Mouse (Mus musculus) C2C12 (cell line): ENCODE data around the gene Pole. TPM values are rescaled to one million over a fixed set of nuclear protein-coding genes. Genes with fewer than 3 reads are reported as not detected.

Experiments
- H3K27me3 ChIP-seq: one replicate; pipeline ENCODE4 v1.6.1; 2011; ENCODE audit not compliant: control insufficient read depth, insufficient read depth, insufficient read length
- H3K36me3 ChIP-seq: one replicate; pipeline ENCODE4 v1.6.1; 2011; ENCODE audit not compliant: control insufficient read depth, insufficient read depth
- H3K4me3 ChIP-seq: one replicate; pipeline ENCODE4 v1.5.1; 2011; ENCODE audit warnings: mild to moderate bottlenecking, control low read depth; ENCODE audit not compliant: poor library complexity, insufficient read depth, severe bottlenecking
- H3K79me2 ChIP-seq: one replicate; pipeline ENCODE4 v1.6.1; 2011; ENCODE audit not compliant: control insufficient read depth, insufficient read depth
- H3K79me3 ChIP-seq: one replicate; pipeline ENCODE4 v1.6.1; 2011; ENCODE audit warnings: low read depth, control low read depth
- H3ac ChIP-seq: one replicate; pipeline ENCODE3; 2011; ENCODE audit warnings: low read depth; ENCODE audit not compliant: control insufficient read depth, insufficient read length
- CEBPB ChIP-seq: IDR thresholded peaks from one replicate; pipeline ENCODE4 v1.6.1; 2011; ENCODE audit warnings: low read depth, mild to moderate bottlenecking, control low read depth, moderate library complexity
- CTCF ChIP-seq: IDR thresholded peaks from one replicate; pipeline ENCODE4 v1.5.1; 2011; ENCODE audit not compliant: control insufficient read depth, insufficient read depth, insufficient read length
- FOSL1 ChIP-seq: IDR thresholded peaks from one replicate; pipeline ENCODE4 v1.8.0; 2011; ENCODE audit warnings: mild to moderate bottlenecking, low read length; ENCODE audit not compliant: poor library complexity, insufficient read depth, severe bottlenecking
- MAX ChIP-seq: IDR thresholded peaks from one replicate; pipeline ENCODE4 v1.6.1; 2011; ENCODE audit warnings: mild to moderate bottlenecking, control low read depth
- MYOD1 ChIP-seq: IDR thresholded peaks from one replicate; pipeline ENCODE4 v1.6.1; 2011; ENCODE audit warnings: low read depth; ENCODE audit not compliant: control insufficient read depth, insufficient read length
- MYOG ChIP-seq: IDR thresholded peaks from one replicate; pipeline ENCODE4 v1.6.1; 2011; ENCODE audit not compliant: control insufficient read depth, insufficient read length; ENCODE audit errors: extremely low read depth
- USF1 ChIP-seq: IDR thresholded peaks from one replicate; pipeline ENCODE4 v1.6.1; 2011; ENCODE audit warnings: low read depth, mild to moderate bottlenecking, control low read depth, moderate library complexity
- polyA plus RNA-seq: library from polyadenylated mRNA; unstranded; fragments of >200 nt; fragmentation: generic; extraction: Trizol; gene quantifications from one replicate; pipeline ENCODE4 v1.2.1, GENCODE M21; 2012; ENCODE audit warnings: missing spikeins

Gene Pole
- polyA plus RNA-seq, 1 experiment: 17.4 TPM

DNA sequence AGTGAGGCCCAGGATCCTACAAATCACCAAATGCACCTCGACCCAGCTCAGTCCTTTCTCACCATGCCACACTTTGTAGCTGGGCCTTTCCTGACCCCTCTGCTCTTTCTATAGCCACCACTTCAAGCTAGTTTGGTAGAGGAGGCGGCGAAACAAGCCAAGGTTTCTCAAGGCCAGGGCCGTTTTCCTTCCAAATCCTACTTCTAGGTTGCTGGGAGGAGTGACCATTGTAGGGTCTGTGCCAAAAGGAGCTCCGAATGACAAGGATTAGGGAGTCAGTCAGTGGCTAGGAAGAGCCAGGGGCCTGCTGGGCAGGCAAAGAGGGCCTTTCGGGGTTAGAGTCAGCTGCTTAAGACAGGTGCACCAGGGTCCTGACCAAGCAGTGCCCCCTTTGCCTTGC is 98.4 kb downstream of the Pole start:
- no peaks in the 10 kb centered on the region for H3K79me3 ChIP-seq
- TF ChIP-seq CEBPB (no peak), CTCF (no peak), MAX (no peak)
- H3K4me3 ChIP-seq: no peak overlapping the region
- no peaks in the 10 kb centered on the region for H3K79me2 ChIP-seq
- H3K27me3 ChIP-seq: no peaks in the 10 kb centered on the region
- H3K36me3 ChIP-seq: no peaks in the 10 kb centered on the region
- H3ac ChIP-seq: no peak overlapping the region

DNA sequence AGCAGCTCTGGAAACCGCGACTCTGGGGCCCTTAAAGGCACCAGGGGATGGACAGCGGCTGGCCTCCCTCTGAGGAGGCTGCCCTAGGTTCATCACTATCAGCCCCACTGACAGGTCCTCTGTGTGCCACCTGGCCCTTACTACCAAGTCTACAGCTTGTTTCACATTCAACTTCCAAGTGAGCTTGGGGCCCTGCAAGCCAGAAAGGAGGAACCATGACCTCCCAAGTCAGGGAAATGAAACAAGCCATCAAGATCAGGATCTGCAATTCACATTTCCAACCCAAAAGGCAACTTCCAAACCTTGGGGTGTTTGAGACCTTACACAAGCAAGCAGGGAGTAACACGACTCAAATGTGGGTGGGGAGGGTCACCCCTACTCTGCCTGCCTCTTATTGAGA is 99.2 kb downstream of the Pole start:
- Histone ChIP-seq H3K36me3 (no peaks in the 10 kb centered on the region), H3K4me3 (no peak overlapping the region), H3K79me2 (no peaks in the 10 kb centered on the region), H3K27me3 (no peaks in the 10 kb centered on the region), H3ac (no peak overlapping the region), H3K79me3 (no peaks in the 10 kb centered on the region)
- TF ChIP-seq MYOD1 (no peak), CEBPB (no peak), MAX (no peak), MYOG (no peak), USF1 (no peak), FOSL1 (no peak), CTCF (no peak)

DNA sequence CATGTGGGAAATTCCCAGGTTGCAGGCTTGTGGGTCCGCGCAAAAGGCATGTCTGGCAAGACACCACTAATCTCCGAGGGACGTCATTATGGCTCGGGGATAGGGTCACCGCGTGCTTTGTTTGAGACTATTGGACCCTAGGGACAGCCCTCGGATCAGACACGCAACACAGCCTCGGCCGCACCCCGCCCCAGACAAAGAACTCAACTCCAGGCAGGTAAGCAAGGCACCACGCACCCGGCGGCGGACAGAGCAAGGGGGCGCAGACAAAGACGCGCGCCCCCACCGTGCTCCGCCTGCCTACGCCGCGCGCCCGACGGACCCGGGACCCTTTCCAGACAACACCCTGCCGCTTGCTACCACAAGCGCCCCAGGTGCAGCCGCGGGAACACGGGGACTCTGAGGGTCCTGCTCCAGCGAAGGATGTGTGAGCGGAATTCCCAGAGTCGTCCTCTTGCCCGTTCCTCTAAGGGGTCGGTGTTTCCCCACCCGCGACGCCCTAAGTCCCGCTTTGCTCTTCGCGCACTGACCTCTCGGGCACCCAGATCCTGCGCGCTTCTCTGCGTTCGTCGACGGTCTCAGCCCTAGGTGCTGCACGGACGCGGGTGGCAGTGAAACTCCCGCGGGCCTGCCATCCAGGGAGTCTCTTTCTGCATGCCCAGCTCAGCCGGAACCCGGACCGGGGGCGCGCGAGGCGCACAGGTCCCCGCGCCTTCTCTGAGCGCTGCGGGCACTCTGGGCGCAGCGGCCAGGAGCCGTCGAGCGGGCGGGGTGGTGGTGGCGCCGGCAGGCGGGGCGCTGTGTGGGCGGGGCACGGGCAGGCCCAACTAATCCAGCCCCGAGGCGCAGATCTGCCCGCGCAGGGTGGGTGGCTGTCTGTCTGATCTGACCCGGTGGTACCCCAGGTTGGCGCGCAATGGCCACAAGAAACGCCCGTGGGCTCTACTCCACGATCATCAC is 100.5 kb downstream of the Pole start:
- Histone ChIP-seq H3K4me3 (no peak overlapping the region), H3ac (no peak overlapping the region), H3K79me3 (no peaks in the 10 kb centered on the region), H3K79me2 (no peaks in the 10 kb centered on the region), H3K36me3 (no peaks in the 10 kb centered on the region), H3K27me3 (no peaks in the 10 kb centered on the region)
- TF ChIP-seq CTCF (no peak), MYOD1 (no peak), CEBPB (no peak), USF1 (no peak), MAX (no peak), FOSL1 (no peak), MYOG (no peak)

Other genes starting within 250 kb of the Pole start
- gene Gm17655, start 213.8 kb upstream of the Pole start, polyA plus RNA-seq: 0.09 TPM
- gene Gm35315, start 191.9 kb upstream of the Pole start, polyA plus RNA-seq: 0.14 TPM
- gene Plcxd1, start 186.3 kb upstream of the Pole start, polyA plus RNA-seq: 0.78 TPM
- gene Gtpbp6, start 178.1 kb upstream of the Pole start, polyA plus RNA-seq: 56.7 TPM
- 2.2 TPM for gene Zfp605, start 176.2 kb upstream of the Pole start, polyA plus RNA-seq
- 14.4 TPM for gene Chfr, start 150.5 kb upstream of the Pole start, polyA plus RNA-seq
- gene Golga3, start 109.6 kb upstream of the Pole start, polyA plus RNA-seq: 12.5 TPM
- gene Ankle2, start 55.3 kb upstream of the Pole start, polyA plus RNA-seq: 12.3 TPM
- gene Pgam5, start 16.4 kb upstream of the Pole start, polyA plus RNA-seq: 52.6 TPM
- gene Pxmp2, start 120 bp upstream of the Pole start, polyA plus RNA-seq: 3.9 TPM
- 0.09 TPM for gene P2rx2, start 56.9 kb downstream of the Pole start, polyA plus RNA-seq
- not detected for gene Lrcol1, start 58.4 kb downstream of the Pole start, polyA plus RNA-seq
- 17.6 TPM for gene Fbrsl1, start 162.2 kb downstream of the Pole start, polyA plus RNA-seq